Mouse (Mus musculus) midbrain, embryonic 13.5 days (tissue): ENCODE data around the gene Tspoap1. TPM values are rescaled to one million over a fixed set of nuclear protein-coding genes. Genes with fewer than 3 reads are reported as not detected.

ENCODE experiments used
- ATAC-seq: fragments of 200-750 bp; cut with Nextera tagmentation; 2 replicates; pipeline ENCODE4 v1.8.0; 2017; ENCODE audit warnings: mild to moderate bottlenecking, moderate TSS enrichment, moderate library complexity
- H3K27ac ChIP-seq: fragments of 300-500 bp; sonication (generic); 2 replicates; pipeline ENCODE4 v1.5.1; 2015; ENCODE audit warnings: inconsistent platforms, mild to moderate bottlenecking, moderate library complexity
- H3K27me3 ChIP-seq: fragments of 300-500 bp; sonication (generic); 2 replicates; pipeline ENCODE4 v1.6.1; 2015; ENCODE audit warnings: mild to moderate bottlenecking, inconsistent platforms
- H3K36me3 ChIP-seq: fragments of 300-500 bp; sonication (generic); 2 replicates; pipeline ENCODE4 v1.6.1; 2015; ENCODE audit warnings: mild to moderate bottlenecking, inconsistent platforms
- H3K4me1 ChIP-seq: fragments of 300-500 bp; sonication (generic); replicated peaks from 2 replicates; pipeline ENCODE4 v1.6.1; 2015; ENCODE audit warnings: inconsistent platforms
- H3K4me2 ChIP-seq: fragments of 300-500 bp; sonication (generic); replicated peaks from 2 replicates; pipeline ENCODE4 v1.6.1; 2015; ENCODE audit warnings: moderate library complexity, mild to moderate bottlenecking, inconsistent platforms
- H3K4me3 ChIP-seq: fragments of 300-500 bp; sonication (generic); replicated peaks from 2 replicates; pipeline ENCODE4 v1.5.1; 2015; ENCODE audit warnings: mild to moderate bottlenecking, inconsistent platforms
- H3K9ac ChIP-seq: fragments of 300-500 bp; sonication (generic); replicated peaks from 2 replicates; pipeline ENCODE4 v1.6.1; 2015; ENCODE audit warnings: mild to moderate bottlenecking, inconsistent platforms
- H3K9me3 ChIP-seq: fragments of 300-500 bp; sonication (generic); 2 replicates; pipeline ENCODE4 v1.6.1; 2016; ENCODE audit warnings: mild to moderate bottlenecking, inconsistent platforms
- WGBS: fragments of 180-500 bp; shearing (Covaris S2); methylation state at CpG from one replicate; pipeline ENCODE4 v1.1.7; 2015; 5-methylcytosine and 5-hydroxymethylcytosine counted together
- microRNA counts: library from miRNA; unstranded; fragments of <30 nt; microRNA quantifications from one replicate; lab custom pipeline; 2016
- microRNA-seq: library from miRNA; unstranded; fragments of <30 nt; microRNA quantifications from one replicate; pipeline ENCODE4, GENCODE M21; 2016
- polyA plus RNA-seq: library from polyadenylated mRNA; unstranded; fragments of >200 nt; fragmentation: Nextera tagmentation; extraction: Ambion mirVana; gene quantifications from 2 replicates; pipeline ENCODE4 v1.2.1, GENCODE M21; 2015

The Tspoap1 gene
- polyA plus RNA-seq, 1 experiment from 2014 or later = 48.7 TPM

- H3K4me2 ChIP-seq = no peak overlapping the region
- no peak overlapping the region for H3K27ac ChIP-seq
- WGBS = 82% methylated on average over 1 of the region's 1 CpGs
- H3K9ac ChIP-seq = no peak overlapping the region
- H3K4me3 ChIP-seq = no peak overlapping the region
- no peaks in the 10 kb centered on the region for H3K27me3 ChIP-seq
- H3K36me3 ChIP-seq = no peaks in the 10 kb centered on the region
- ATAC-seq = no peak
- H3K9me3 ChIP-seq = no peaks in the 10 kb centered on the region
- no peaks in the 10 kb centered on the region for H3K4me1 ChIP-seq
Measured at GRCm38 (mm10) chr11:87805448-87805847, 45.1 kb downstream of the Tspoap1 start.

GRCm38 (mm10) chr11:87807433-87807832, 47.1 kb downstream of the Tspoap1 start:
- no peak for ATAC-seq
- 86% methylated on average over 6 of the region's 6 CpGs for WGBS
- H3K27me3 ChIP-seq = no peaks in the 10 kb centered on the region

GRCm38 (mm10) chr11:87808236-87808635, 47.9 kb downstream of the Tspoap1 start:
- Histone ChIP-seq H3K4me1 (peaks cover 6% of the 10 kb centered on the region), H3K27ac (no peak overlapping the region), H3K4me3 (no peak overlapping the region), H3K4me2 (no peak overlapping the region), H3K9ac (no peak overlapping the region), H3K27me3 (no peaks in the 10 kb centered on the region), H3K36me3 (no peaks in the 10 kb centered on the region), H3K9me3 (no peaks in the 10 kb centered on the region)
- WGBS = 90% methylated on average over 7 of the region's 7 CpGs
- no peak for ATAC-seq

More at GRCm38 (mm10) chr11:87807433-87807832, 47.1 kb downstream of the Tspoap1 start:
- Histone ChIP-seq H3K4me3 (no peak overlapping the region), H3K27ac (no peak overlapping the region), H3K9ac (no peak overlapping the region), H3K9me3 (no peaks in the 10 kb centered on the region), H3K36me3 (no peaks in the 10 kb centered on the region), H3K4me2 (no peak overlapping the region), H3K4me1 (peaks cover 6% of the 10 kb centered on the region)

GRCm38 (mm10) chr11:87811396-87811795, 51.1 kb downstream of the Tspoap1 start:
- ATAC-seq = 0 out of 2 replicates have a peak, but pooled peaks have one; percentile 55
- no peak overlapping the region for H3K4me3 ChIP-seq
- 50% methylated on average over 4 of the region's 4 CpGs for WGBS
- no peak overlapping the region for H3K4me2 ChIP-seq
- H3K9me3 ChIP-seq = no peaks in the 10 kb centered on the region
- H3K27ac ChIP-seq = no peak overlapping the region
- peaks cover 13% of the 10 kb centered on the region for H3K4me1 ChIP-seq
- H3K27me3 ChIP-seq = no peaks in the 10 kb centered on the region
- H3K36me3 ChIP-seq = no peaks in the 10 kb centered on the region
- H3K9ac ChIP-seq = no peak overlapping the region

GRCm38 (mm10) chr11:87814831-87815230, 54.5 kb downstream of the Tspoap1 start:
- 62% methylated on average over 8 of the region's 8 CpGs for WGBS
- Histone ChIP-seq H3K9me3 (no peaks in the 10 kb centered on the region), H3K4me1 (peaks cover 24% of the 10 kb centered on the region), H3K27me3 (no peaks in the 10 kb centered on the region), H3K4me2 (no peak overlapping the region), H3K9ac (no peak overlapping the region), H3K36me3 (no peaks in the 10 kb centered on the region), H3K4me3 (no peak overlapping the region), H3K27ac (no peak overlapping the region)
- ATAC-seq = no peak

- Histone ChIP-seq H3K4me3 (peak overlapping the region; percentile 39), H3K4me2 (peak overlapping the region; percentile 58), H3K9ac (peak overlapping the region; percentile 60), H3K36me3 (no peaks in the 10 kb centered on the region), H3K27ac (peak overlapping the region; percentile 36; the same call in 1 of the 2 replicates), H3K27me3 (no peaks in the 10 kb centered on the region), H3K9me3 (no peaks in the 10 kb centered on the region), H3K4me1 (peaks cover 19% of the 10 kb centered on the region)
- WGBS = 2% methylated on average over 31 of the region's 31 CpGs
- peak; percentile 91 for ATAC-seq
Measured at GRCm38 (mm10) chr11:87816707-87817442, 56.5 kb downstream of the Tspoap1 start.

- no peaks in the 10 kb centered on the region for H3K27me3 ChIP-seq
- peak overlapping the region; percentile 39 for H3K4me3 ChIP-seq
- no peaks in the 10 kb centered on the region for H3K36me3 ChIP-seq
- peak overlapping the region; percentile 58 for H3K4me2 ChIP-seq
- WGBS = 35% methylated on average over 4 of the region's 4 CpGs
- H3K9me3 ChIP-seq = no peaks in the 10 kb centered on the region
- peak; percentile 58; the same call in 1 of the 2 replicates for ATAC-seq
- H3K9ac ChIP-seq = peak overlapping the region; percentile 60
- H3K4me1 ChIP-seq = peaks cover 19% of the 10 kb centered on the region
- H3K27ac ChIP-seq = no peak overlapping the region
Measured at GRCm38 (mm10) chr11:87817443-87817773, 57.1 kb downstream of the Tspoap1 start.

GRCm38 (mm10) chr11:87821502-87821901, 61.2 kb downstream of the Tspoap1 start:
- Histone ChIP-seq H3K27ac (no peak overlapping the region), H3K9ac (no peak overlapping the region), H3K27me3 (0 out of 2 replicates have a peak, but pooled peaks cover 3% of the 10 kb centered on the region), H3K36me3 (no peaks in the 10 kb centered on the region), H3K4me1 (peaks cover 10% of the 10 kb centered on the region), H3K9me3 (no peaks in the 10 kb centered on the region), H3K4me2 (no peak overlapping the region), H3K4me3 (no peak overlapping the region)
- WGBS = 41% methylated on average over 5 of the region's 5 CpGs
- no peak for ATAC-seq

GRCm38 (mm10) chr11:87828239-87828900, 68.0 kb downstream of the Tspoap1 start, which contains the start of gene Lpo:
TSS of gene Lpo (minus strand) at chr11:87828289.
- 16% methylated on average over 10 of the region's 10 CpGs for WGBS
- H3K9ac ChIP-seq = no peak within 1 kb of the TSS
- H3K27me3 ChIP-seq = no peaks in the 10 kb centered on the region
- H3K4me3 ChIP-seq = no peak within 1 kb of the TSS
- H3K27ac ChIP-seq = 0 out of 2 replicates have a peak within 1 kb of the TSS, but pooled peaks have one; percentile 25
- ATAC-seq = no peak
- H3K4me1 ChIP-seq = peaks cover 16% of the 10 kb centered on the region
- H3K36me3 ChIP-seq = no peaks in the 10 kb centered on the region
- no peaks in the 10 kb centered on the region for H3K9me3 ChIP-seq
- H3K4me2 ChIP-seq = no peak within 1 kb of the TSS

MicroRNAs within 50 kb of the gene (microRNA counts, 519-probe panel; counts per million panel counts)
- microRNA mmu-miR-142-3p (lab: Ali Mortazavi, UCI) (3,655 counts per million, percentile 71 among the panel's probes with 10 or more counts), microRNA mmu-miR-142-5p (lab: Ali Mortazavi, UCI) (5,010 counts per million, percentile 87 among the panel's probes with 10 or more counts)

Small RNA genes within 50 kb of the gene (microRNA-seq; reads per million reads assigned to microRNA genes)
- not detected for gene Mir142
- gene Mir142b = not detected

Other genes starting within 250 kb of the Tspoap1 start
- gene Gm11492, start 193.9 kb upstream of the Tspoap1 start, polyA plus RNA-seq = not detected in 2 replicates
- gene Sept4, start 191.6 kb upstream of the Tspoap1 start, polyA plus RNA-seq = 17.8 and 18.0 TPM in 2 replicates
- 61.8 and 66.6 TPM in 2 replicates for gene Mtmr4, start 168.4 kb upstream of the Tspoap1 start, polyA plus RNA-seq
- gene Hsf5, start 143.4 kb upstream of the Tspoap1 start, polyA plus RNA-seq = 0.37 and 0.40 TPM in 2 replicates
- gene Rnf43, start 97.8 kb upstream of the Tspoap1 start, polyA plus RNA-seq = 0.67 and 0.92 TPM in 2 replicates
- 165 and 177 TPM in 2 replicates for gene Supt4a, start 23.0 kb upstream of the Tspoap1 start, polyA plus RNA-seq
- gene Mpo, start 33.0 kb downstream of the Tspoap1 start, polyA plus RNA-seq = 0.31 and 0.41 TPM in 2 replicates
- gene Lpo, start 67.7 kb downstream of the Tspoap1 start, polyA plus RNA-seq = 0.49 and 0.54 TPM in 2 replicates
- gene Mks1, start 92.7 kb downstream of the Tspoap1 start, polyA plus RNA-seq = 12.4 and 15.8 TPM in 2 replicates
- gene Epx, start 115.0 kb downstream of the Tspoap1 start, polyA plus RNA-seq = 0.10 and 0.16 TPM in 2 replicates
- not detected in 2 replicates for gene Olfr462, start 131.7 kb downstream of the Tspoap1 start, polyA plus RNA-seq
- gene Olfr463, start 136.8 kb downstream of the Tspoap1 start, polyA plus RNA-seq = not detected in 2 replicates
- gene Olfr464, start 160.4 kb downstream of the Tspoap1 start, polyA plus RNA-seq = not detected in 2 replicates
- gene Dynll2, start 227.0 kb downstream of the Tspoap1 start, polyA plus RNA-seq = 43.3 and 52.5 TPM in 2 replicates